Mouse (Mus musculus): ENCODE results near the gene Gjb5. TPM values are rescaled to one million over a fixed set of nuclear protein-coding genes. Genes with fewer than 3 reads are reported as not detected.

Gene Gjb5
- 0.06 and 0.14 TPM in 2 replicates for polyA plus RNA-seq (2015; fragmentation: Nextera tagmentation; extraction: Ambion mirVana)

- no peaks in the 10 kb centered on the region for H3K36me3 ChIP-seq (replicated peaks; ENCODE audit: insufficient read depth, low read length)
- H3K27me3 ChIP-seq (ENCODE audit: insufficient read depth, low read length) = no peaks in the 10 kb centered on the region
- H3K27ac ChIP-seq (ENCODE audit: low read depth) = no peak within 1 kb of the TSS
- H3K4me2 ChIP-seq (ENCODE audit: low read depth, low read length) = no peak within 1 kb of the TSS
- H3K9ac ChIP-seq (replicated peaks) = no peak within 1 kb of the TSS
- DNase-seq = no peak
- no peaks in the 10 kb centered on the region for H3K9me3 ChIP-seq (ENCODE audit: low read length)
- ATAC-seq = no peak
- H3K4me3 ChIP-seq (ENCODE audit: low read depth, low read length) = no peak within 1 kb of the TSS
- H3K4me1 ChIP-seq (ENCODE audit: insufficient read depth) = no peaks in the 10 kb centered on the region
- TF ChIP-seq CTCF (IDR thresholded peaks at IDR 0.05; ENCODE audit: low read depth) (no peak), EP300 (IDR thresholded peaks at IDR 0.05; ENCODE audit: low read depth) (no peak)
- WGBS (ENCODE audit: insufficient replicate concordance) = 32% methylated on average over 5 of the region's 5 CpGs
These were observed at the start of gene Gjb5 for GRCm38 (mm10) chr4:127358018-127358417. TSS of gene Gjb5 (minus strand) at chr4:127358181.

GRCm38 (mm10) chr4:127402614-127403013 is 44.6 kb upstream of the Gjb5 start:
- H3K9ac ChIP-seq (replicated peaks) = no peak overlapping the region
- H3K27ac ChIP-seq (ENCODE audit: low read depth) = no peak overlapping the region
- ATAC-seq (no peak), DNase-seq (no peak)
- no peaks in the 10 kb centered on the region for H3K9me3 ChIP-seq (ENCODE audit: low read length)
- no peak overlapping the region for H3K4me3 ChIP-seq (ENCODE audit: low read depth, low read length)
- no peaks in the 10 kb centered on the region for H3K36me3 ChIP-seq (replicated peaks; ENCODE audit: insufficient read depth, low read length)
- H3K4me2 ChIP-seq (ENCODE audit: low read depth, low read length) = no peak overlapping the region
- no peaks in the 10 kb centered on the region for H3K27me3 ChIP-seq (ENCODE audit: insufficient read depth, low read length)
- H3K4me1 ChIP-seq (ENCODE audit: insufficient read depth) = no peaks in the 10 kb centered on the region
- no peak for TF ChIP-seq CTCF (IDR thresholded peaks at IDR 0.05; ENCODE audit: low read depth)
- TF ChIP-seq EP300 (IDR thresholded peaks at IDR 0.05; ENCODE audit: low read depth) = no peak
- 63% methylated on average over 3 of the region's 3 CpGs for WGBS (ENCODE audit: insufficient replicate concordance)

GRCm38 (mm10) chr4:127402166-127402565 is 44.2 kb upstream of the Gjb5 start:
- WGBS (ENCODE audit: insufficient replicate concordance) = 80% methylated on average over 4 of the region's 4 CpGs
- Histone ChIP-seq H3K4me1 (ENCODE audit: insufficient read depth) (no peaks in the 10 kb centered on the region), H3K9ac (replicated peaks) (no peak overlapping the region), H3K4me3 (ENCODE audit: low read depth, low read length) (no peak overlapping the region), H3K4me2 (ENCODE audit: low read depth, low read length) (no peak overlapping the region), H3K9me3 (ENCODE audit: low read length) (no peaks in the 10 kb centered on the region), H3K27me3 (ENCODE audit: insufficient read depth, low read length) (no peaks in the 10 kb centered on the region), H3K27ac (ENCODE audit: low read depth) (no peak overlapping the region), H3K36me3 (replicated peaks; ENCODE audit: insufficient read depth, low read length) (no peaks in the 10 kb centered on the region)
- DNase-seq = no peak
- no peak for TF ChIP-seq CTCF (IDR thresholded peaks at IDR 0.05; ENCODE audit: low read depth)
- no peak for TF ChIP-seq EP300 (IDR thresholded peaks at IDR 0.05; ENCODE audit: low read depth)
- ATAC-seq = no peak

GRCm38 (mm10) chr4:127400165-127401145 is 42.5 kb upstream of the Gjb5 start:
- H3K9me3 ChIP-seq (ENCODE audit: low read length) = no peaks in the 10 kb centered on the region
- H3K4me1 ChIP-seq (ENCODE audit: insufficient read depth) = no peaks in the 10 kb centered on the region
- no peak for TF ChIP-seq EP300 (IDR thresholded peaks at IDR 0.05; ENCODE audit: low read depth)
- TF ChIP-seq CTCF (IDR thresholded peaks at IDR 0.05; ENCODE audit: low read depth) = no peak
- no peak for ATAC-seq
- H3K36me3 ChIP-seq (replicated peaks; ENCODE audit: insufficient read depth, low read length) = no peaks in the 10 kb centered on the region
- 35% methylated on average over 11 of the region's 11 CpGs for WGBS (ENCODE audit: insufficient replicate concordance)
- no peak overlapping the region for H3K27ac ChIP-seq (ENCODE audit: low read depth)
- H3K27me3 ChIP-seq (ENCODE audit: insufficient read depth, low read length) = no peaks in the 10 kb centered on the region
- no peak overlapping the region for H3K9ac ChIP-seq (replicated peaks)
- DNase-seq = no peak
- no peak overlapping the region for H3K4me3 ChIP-seq (ENCODE audit: low read depth, low read length)
- no peak overlapping the region for H3K4me2 ChIP-seq (ENCODE audit: low read depth, low read length)

GRCm38 (mm10) chr4:127395591-127395990 is 37.6 kb upstream of the Gjb5 start:
- no peak for ATAC-seq
- 23% methylated on average over 4 of the region's 4 CpGs for WGBS (ENCODE audit: insufficient replicate concordance)

GRCm38 (mm10) chr4:127389645-127390044 is 31.7 kb upstream of the Gjb5 start:
- no peak overlapping the region for H3K4me3 ChIP-seq (ENCODE audit: low read depth, low read length)
- no peak for ATAC-seq
- no peaks in the 10 kb centered on the region for H3K4me1 ChIP-seq (ENCODE audit: insufficient read depth)
- H3K27ac ChIP-seq (ENCODE audit: low read depth) = no peak overlapping the region
- H3K9ac ChIP-seq (replicated peaks) = no peak overlapping the region
- no peak for DNase-seq
- no peak overlapping the region for H3K4me2 ChIP-seq (ENCODE audit: low read depth, low read length)
- H3K36me3 ChIP-seq (replicated peaks; ENCODE audit: insufficient read depth, low read length) = no peaks in the 10 kb centered on the region
- no peaks in the 10 kb centered on the region for H3K9me3 ChIP-seq (ENCODE audit: low read length)
- TF ChIP-seq EP300 (IDR thresholded peaks at IDR 0.05; ENCODE audit: low read depth) (no peak), CTCF (IDR thresholded peaks at IDR 0.05; ENCODE audit: low read depth) (no peak)
- H3K27me3 ChIP-seq (ENCODE audit: insufficient read depth, low read length) = no peaks in the 10 kb centered on the region
- WGBS (ENCODE audit: insufficient replicate concordance) = 67% methylated on average over 13 of the region's 13 CpGs

More at GRCm38 (mm10) chr4:127395591-127395990, 37.6 kb upstream of the Gjb5 start:
- Histone ChIP-seq H3K9ac (replicated peaks) (no peak overlapping the region), H3K4me1 (ENCODE audit: insufficient read depth) (no peaks in the 10 kb centered on the region), H3K4me2 (ENCODE audit: low read depth, low read length) (no peak overlapping the region), H3K27ac (ENCODE audit: low read depth) (no peak overlapping the region), H3K9me3 (ENCODE audit: low read length) (no peaks in the 10 kb centered on the region), H3K27me3 (ENCODE audit: insufficient read depth, low read length) (no peaks in the 10 kb centered on the region), H3K36me3 (replicated peaks; ENCODE audit: insufficient read depth, low read length) (no peaks in the 10 kb centered on the region), H3K4me3 (ENCODE audit: low read depth, low read length) (no peak overlapping the region)
- TF ChIP-seq CTCF (IDR thresholded peaks at IDR 0.05; ENCODE audit: low read depth) (no peak), EP300 (IDR thresholded peaks at IDR 0.05; ENCODE audit: low read depth) (no peak)
- DNase-seq = no peak

All from liver, postnatal 0 days (tissue).